Mouse (Mus musculus) brain, embryonic 14.5 days (tissue): Measurements from ENCODE around the gene Aimp1.

Experiments
- CTCF ChIP-seq: fragments of 200-500 bp; IDR thresholded peaks from 2 replicates; pipeline ENCODE4 v1.5.1; 2012; ENCODE audit warnings: inconsistent platforms, mild to moderate bottlenecking, moderate library complexity, borderline replicate concordance; ENCODE audit not compliant: insufficient read depth, insufficient read length; ENCODE audit errors: extremely low read depth
- POLR2A ChIP-seq: fragments of 200-500 bp; IDR thresholded peaks from 2 replicates; pipeline ENCODE4 v1.6.1; 2012; ENCODE audit warnings: mild to moderate bottlenecking, inconsistent platforms, borderline replicate concordance; ENCODE audit not compliant: poor library complexity, insufficient read depth, insufficient read length, severe bottlenecking; ENCODE audit errors: extremely low read depth

DNA sequence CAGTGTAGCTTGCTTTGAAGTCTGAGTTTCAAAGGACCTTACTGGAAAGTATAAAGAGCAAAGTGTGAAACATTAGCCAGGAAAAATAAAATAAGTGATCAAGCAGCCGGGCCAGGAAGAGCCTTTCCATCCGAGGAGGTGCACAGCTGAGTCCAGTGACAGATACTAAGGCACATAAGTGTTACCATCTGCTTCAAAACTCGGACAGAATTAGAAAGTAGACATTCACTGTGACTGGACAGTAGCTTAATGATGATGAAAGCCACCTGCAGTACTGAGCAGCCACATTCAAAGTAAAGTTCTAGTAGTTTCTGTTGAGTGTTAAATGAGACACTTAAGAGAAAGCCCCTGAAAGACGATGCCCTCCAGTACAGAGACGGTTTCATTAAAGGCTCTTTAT lies 29.7 kb upstream of the Aimp1 start:
- TF ChIP-seq CTCF (no peak), POLR2A (no peak)
